Mouse (Mus musculus) limb, embryonic 14.5 days (tissue): ENCODE results near the gene Mroh7. TPM values are rescaled to one million over a fixed set of nuclear protein-coding genes. Genes with fewer than 3 reads are reported as not detected.

ENCODE experiments used
- ATAC-seq: fragments of 200-750 bp; cut with Nextera tagmentation; 2 replicates; pipeline ENCODE4 v1.8.0; 2017; ENCODE audit warnings: low read depth, moderate number of reproducible peaks, moderate TSS enrichment; ENCODE audit not compliant: low FRiP score
- DNase-seq: peaks from one replicate; pipeline ENCODE4 v3.0.0-alpha.2; 2015; ENCODE audit warnings: low spot score
- H3K27ac ChIP-seq: fragments of 300-500 bp; sonication (generic); replicated peaks from 2 replicates; pipeline ENCODE4 v1.5.1; 2014; ENCODE audit warnings: low read depth, mild to moderate bottlenecking, low read length, moderate library complexity, mixed read lengths
- H3K27me3 ChIP-seq: fragments of 300-500 bp; sonication (generic); 2 replicates; pipeline ENCODE4 v1.6.1; 2014; ENCODE audit warnings: low read length, mixed read lengths; ENCODE audit not compliant: control insufficient read depth, insufficient read depth
- H3K36me3 ChIP-seq: fragments of 300-500 bp; sonication (generic); 2 replicates; pipeline ENCODE4 v1.6.1; 2014; ENCODE audit warnings: mild to moderate bottlenecking, low read length, moderate library complexity, mixed read lengths; ENCODE audit not compliant: control insufficient read depth, insufficient read depth
- H3K4me1 ChIP-seq: fragments of 300-500 bp; sonication (generic); 2 replicates; pipeline ENCODE4 v1.6.1; 2014; ENCODE audit warnings: antibody characterized with exemption, low read length, mixed read lengths; ENCODE audit not compliant: control insufficient read depth, insufficient read depth
- H3K4me2 ChIP-seq: fragments of 300-500 bp; sonication (generic); replicated peaks from 2 replicates; pipeline ENCODE4 v1.6.1; 2014; ENCODE audit warnings: low read depth, mild to moderate bottlenecking, low read length, moderate library complexity; ENCODE audit not compliant: severe bottlenecking
- H3K4me3 ChIP-seq: fragments of 300-500 bp; sonication (generic); replicated peaks from 2 replicates; pipeline ENCODE4 v1.5.1; 2014; ENCODE audit warnings: low read length
- H3K9ac ChIP-seq: fragments of 300-500 bp; sonication (generic); 2 replicates; pipeline ENCODE4 v1.6.1; 2014; ENCODE audit warnings: mild to moderate bottlenecking, low read depth, low read length, moderate library complexity; ENCODE audit not compliant: severe bottlenecking
- H3K9me3 ChIP-seq: fragments of 300-500 bp; sonication (generic); 2 replicates; pipeline ENCODE4 v1.6.1; 2016; ENCODE audit warnings: low read length; ENCODE audit not compliant: control insufficient read depth
- POLR2A ChIP-seq: fragments of 200-500 bp; IDR thresholded peaks from 2 replicates; pipeline ENCODE4 v1.8.0; 2012; ENCODE audit warnings: inconsistent platforms, mild to moderate bottlenecking, moderate library complexity, borderline replicate concordance; ENCODE audit not compliant: insufficient read depth, insufficient read length; ENCODE audit errors: extremely low read depth
- WGBS: fragments of 180-500 bp; shearing (Covaris S2); extraction: QIAGEN DNeasy Blood & Tissue Kit; methylation state at CpG from one replicate; pipeline ENCODE4 v1.1.7; 2014; 5-methylcytosine and 5-hydroxymethylcytosine counted together
- polyA plus RNA-seq, 2 experiments: library from polyadenylated mRNA; depleted of rRNA in 1 of 2; stranded (reverse) in 1 of 2; unstranded in 1 of 2; fragments of >200 nt; fragmentation: Nextera tagmentation in 1 of 2; extraction: Ambion mirVana in 1 of 2; gene quantifications; 2 replicates each; pipeline versions ENCODE4 v1.2.1 to v1.2.3; 2012 to 2014

Mroh7 gene
- polyA plus RNA-seq, 2 experiments = 0.63 to 2.8 TPM

GRCm38 (mm10) chr4:106634086-106634479 is 96.6 kb downstream of the Mroh7 start:
- H3K4me1 ChIP-seq = peaks cover 25% of the 10 kb centered on the region
- H3K27me3 ChIP-seq = no peaks in the 10 kb centered on the region; the same call in 1 of the 2 replicates
- no peak for TF ChIP-seq POLR2A
- no peak overlapping the region for H3K4me3 ChIP-seq
- peak overlapping the region; percentile 78 for H3K27ac ChIP-seq
- no peak overlapping the region for H3K9ac ChIP-seq
- no peak for DNase-seq
- no peak for ATAC-seq
- no peaks in the 10 kb centered on the region for H3K36me3 ChIP-seq
- WGBS = 55% methylated on average over 8 of the region's 9 CpGs
- H3K4me2 ChIP-seq = no peak overlapping the region
- no peaks in the 10 kb centered on the region for H3K9me3 ChIP-seq

- Histone ChIP-seq H3K4me1 (peaks cover 25% of the 10 kb centered on the region), H3K27me3 (no peaks in the 10 kb centered on the region; the same call in 1 of the 2 replicates), H3K9me3 (no peaks in the 10 kb centered on the region), H3K4me2 (peak overlapping the region; percentile 21; the same call in 1 of the 2 replicates), H3K9ac (peak overlapping the region; percentile 31; the same call in 1 of the 2 replicates), H3K27ac (peak overlapping the region; percentile 78), H3K4me3 (no peak overlapping the region), H3K36me3 (no peaks in the 10 kb centered on the region)
- 17% methylated on average over 8 of the region's 8 CpGs for WGBS
- TF ChIP-seq POLR2A = no peak
- peak; percentile 58; the same call in 1 of the 2 replicates for ATAC-seq
- peak; percentile 44 for DNase-seq
Measured at GRCm38 (mm10) chr4:106633281-106634085, 97.2 kb downstream of the Mroh7 start.

GRCm38 (mm10) chr4:106632313-106632712 is 98.4 kb downstream of the Mroh7 start:
- peaks cover 25% of the 10 kb centered on the region for H3K4me1 ChIP-seq
- no peaks in the 10 kb centered on the region for H3K9me3 ChIP-seq
- no peak overlapping the region for H3K4me2 ChIP-seq
- no peak overlapping the region for H3K9ac ChIP-seq
- ATAC-seq (no peak), DNase-seq (no peak)
- H3K27me3 ChIP-seq = no peaks in the 10 kb centered on the region; the same call in 1 of the 2 replicates
- no peak overlapping the region for H3K27ac ChIP-seq
- H3K4me3 ChIP-seq = no peak overlapping the region
- H3K36me3 ChIP-seq = no peaks in the 10 kb centered on the region
- TF ChIP-seq POLR2A = no peak
- WGBS = 46% methylated on average over 1 of the region's 3 CpGs

Other genes starting within 250 kb of the Mroh7 start
- not detected in 2 replicates for gene Bsnd, start 238.6 kb downstream of the Mroh7 start, polyA plus RNA-seq (2012; rRNA removed)
- not detected in 2 replicates for gene Bsnd, start 238.6 kb downstream of the Mroh7 start, polyA plus RNA-seq (2014; fragmentation: Nextera tagmentation; extraction: Ambion mirVana)
- 57.6 and 66.1 TPM in 2 replicates for gene Dhcr24, start 169.9 kb downstream of the Mroh7 start, polyA plus RNA-seq (2012; rRNA removed)
- 19.3 and 19.4 TPM in 2 replicates for gene Dhcr24, start 169.9 kb downstream of the Mroh7 start, polyA plus RNA-seq (2014; fragmentation: Nextera tagmentation; extraction: Ambion mirVana)
- not detected in 2 replicates for gene Lexm, start 113.7 kb downstream of the Mroh7 start, polyA plus RNA-seq (2012; rRNA removed)
- not detected in 2 replicates for gene Lexm, start 113.7 kb downstream of the Mroh7 start, polyA plus RNA-seq (2014; fragmentation: Nextera tagmentation; extraction: Ambion mirVana)
- gene Ttc22, start 108.5 kb downstream of the Mroh7 start, polyA plus RNA-seq (2012; rRNA removed) = 3.8 and 5.9 TPM in 2 replicates
- gene Ttc22, start 108.5 kb downstream of the Mroh7 start, polyA plus RNA-seq (2014; fragmentation: Nextera tagmentation; extraction: Ambion mirVana) = 6.9 and 7.0 TPM in 2 replicates
- 14.3 and 14.6 TPM in 2 replicates for gene Pars2, start 79.9 kb downstream of the Mroh7 start, polyA plus RNA-seq (2012; rRNA removed)
- 14.0 and 14.2 TPM in 2 replicates for gene Pars2, start 79.9 kb downstream of the Mroh7 start, polyA plus RNA-seq (2014; fragmentation: Nextera tagmentation; extraction: Ambion mirVana)
- 147 and 167 TPM in 2 replicates for gene Ttc4, start 52.0 kb downstream of the Mroh7 start, polyA plus RNA-seq (2012; rRNA removed)
- gene Ttc4, start 52.0 kb downstream of the Mroh7 start, polyA plus RNA-seq (2014; fragmentation: Nextera tagmentation; extraction: Ambion mirVana) = 75.0 and 92.1 TPM in 2 replicates
- gene Fam151a, start 3.0 kb upstream of the Mroh7 start, polyA plus RNA-seq (2012; rRNA removed) = 0.35 and 0.43 TPM in 2 replicates
- 0.19 and 1.1 TPM in 2 replicates for gene Fam151a, start 3.0 kb upstream of the Mroh7 start, polyA plus RNA-seq (2014; fragmentation: Nextera tagmentation; extraction: Ambion mirVana)
- 6.1 and 6.7 TPM in 2 replicates for gene Acot11, start 74.1 kb upstream of the Mroh7 start, polyA plus RNA-seq (2012; rRNA removed)
- 3.7 and 4.3 TPM in 2 replicates for gene Acot11, start 74.1 kb upstream of the Mroh7 start, polyA plus RNA-seq (2014; fragmentation: Nextera tagmentation; extraction: Ambion mirVana)
- gene Ssbp3, start 179.8 kb upstream of the Mroh7 start, polyA plus RNA-seq (2012; rRNA removed) = 191 and 202 TPM in 2 replicates
- 94.3 and 115 TPM in 2 replicates for gene Ssbp3, start 179.8 kb upstream of the Mroh7 start, polyA plus RNA-seq (2014; fragmentation: Nextera tagmentation; extraction: Ambion mirVana)